Mouse (Mus musculus) embryonic fibroblast, embryonic 13.5 days (primary cell): Measurements from ENCODE around the gene Hspa12a. TPM values are rescaled to one million over a fixed set of nuclear protein-coding genes. Genes with fewer than 3 reads are reported as not detected.

ENCODE experiments used
- H3K27ac ChIP-seq: 2 replicates; pipeline ENCODE4 v1.5.1; 2012; ENCODE audit warnings: low read length, control low read depth, inconsistent platforms; ENCODE audit not compliant: insufficient read depth
- H3K4me1 ChIP-seq: 2 replicates; pipeline ENCODE4 v1.6.1; 2011; ENCODE audit warnings: low read length; ENCODE audit not compliant: control insufficient read depth, insufficient read depth
- H3K4me3 ChIP-seq: 2 replicates; pipeline ENCODE4 v1.5.1; 2011; ENCODE audit warnings: mild to moderate bottlenecking, control low read depth, low read length; ENCODE audit not compliant: insufficient read depth
- CTCF ChIP-seq: IDR thresholded peaks from 2 replicates; pipeline ENCODE4 v1.5.1; 2011; ENCODE audit warnings: mild to moderate bottlenecking, control low read depth, low read length, moderate library complexity, borderline replicate concordance; ENCODE audit not compliant: insufficient read depth
- POLR2A ChIP-seq: IDR thresholded peaks from 2 replicates; pipeline ENCODE4 v1.6.1; 2011; ENCODE audit warnings: low read depth, mild to moderate bottlenecking, control low read depth, low read length, moderate library complexity
- polyA plus RNA-seq: library from polyadenylated mRNA; stranded (reverse); fragments of >200 nt; gene quantifications from 2 replicates; pipeline ENCODE4 v1.2.4, GENCODE M21; 2011; ENCODE audit warnings: low read depth; ENCODE audit not compliant: missing spikeins, insufficient read length

Gene Hspa12a
- polyA plus RNA-seq, 1 experiment: 7.1 TPM

DNA sequence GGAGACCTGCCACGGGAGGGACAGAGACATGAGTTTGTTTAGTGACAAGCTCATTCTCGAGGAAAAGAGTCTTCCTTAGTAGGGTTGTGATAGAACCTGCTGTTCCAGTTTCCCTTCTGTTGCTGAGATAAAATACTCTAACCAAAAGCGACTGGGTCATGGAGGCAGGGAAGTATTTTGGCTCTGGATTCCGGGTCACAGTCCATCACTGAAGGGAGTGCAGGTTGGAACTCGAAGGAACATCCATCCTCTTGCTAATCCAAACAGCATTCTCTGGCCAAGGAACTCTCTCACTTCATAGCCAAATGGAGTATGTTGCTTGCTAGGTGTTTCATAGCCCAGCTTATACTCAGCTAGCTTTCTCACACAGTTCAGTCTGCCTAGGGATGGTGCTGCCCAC lies 167.0 kb downstream of the Hspa12a start:
- Histone ChIP-seq H3K27ac (no peak overlapping the region), H3K4me1 (no peaks in the 10 kb centered on the region; the same call in 1 of the 2 replicates), H3K4me3 (no peak overlapping the region)
- no peak for TF ChIP-seq CTCF
- no peak for TF ChIP-seq POLR2A

DNA sequence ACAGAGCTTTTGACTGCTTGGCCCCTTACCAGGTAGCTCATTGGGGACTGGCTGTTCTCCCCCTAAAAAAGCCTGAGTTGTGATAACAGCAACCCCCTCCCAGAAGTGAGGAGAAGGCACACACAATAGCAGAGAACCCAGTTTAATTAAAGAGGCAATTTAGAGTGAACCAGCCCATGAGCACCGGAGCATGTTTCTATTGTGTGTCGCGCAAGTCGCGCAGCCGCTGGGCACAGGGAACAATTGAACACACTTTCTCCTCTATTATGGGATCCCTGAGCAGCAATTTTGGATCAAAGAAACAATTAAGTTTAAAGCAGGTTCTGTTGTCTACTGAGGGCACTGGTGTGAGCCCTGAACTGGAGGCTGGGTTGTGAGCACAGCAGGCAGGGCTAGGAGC lies 176.1 kb downstream of the Hspa12a start:
- Histone ChIP-seq H3K4me3 (no peak overlapping the region), H3K4me1 (no peaks in the 10 kb centered on the region; the same call in 1 of the 2 replicates), H3K27ac (no peak overlapping the region)
- TF ChIP-seq CTCF (no peak), POLR2A (no peak)

DNA sequence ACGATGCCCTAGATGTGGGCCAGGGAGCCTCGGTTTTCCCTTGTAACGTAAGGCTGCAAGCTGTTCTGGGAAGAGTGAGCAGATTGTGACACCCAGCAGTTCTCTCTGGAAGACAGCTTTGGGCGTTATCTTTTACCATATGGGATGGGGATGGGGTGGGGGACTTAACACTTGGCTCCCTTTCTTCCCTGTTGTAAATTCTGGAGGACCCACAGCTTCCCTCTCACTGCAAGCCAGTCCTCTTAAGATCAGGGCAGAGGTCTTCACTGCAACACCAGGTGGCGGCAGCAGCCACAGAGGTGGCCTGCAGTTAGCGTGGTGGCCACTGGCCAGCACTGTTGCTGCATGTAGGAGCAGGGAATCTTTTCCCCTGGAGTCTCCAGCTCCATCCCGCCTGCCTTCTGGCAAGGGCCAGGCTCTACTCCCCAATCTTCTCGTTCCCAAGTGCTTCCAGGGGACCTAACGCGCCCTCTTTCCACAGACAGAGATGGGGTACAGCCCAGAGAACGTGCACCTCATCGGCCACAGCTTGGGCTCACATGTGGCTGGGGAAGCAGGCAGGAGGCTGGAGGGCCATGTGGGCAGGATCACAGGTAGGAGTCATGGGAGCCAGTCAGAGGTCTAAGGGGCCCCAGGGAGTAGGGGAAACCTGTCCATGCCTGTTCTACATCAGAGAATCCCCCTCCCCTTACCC lies 180.5 kb downstream of the Hspa12a start:
- H3K4me3 ChIP-seq: no peak overlapping the region
- no peak overlapping the region for H3K27ac ChIP-seq
- TF ChIP-seq POLR2A (no peak), CTCF (peak; percentile 98)
- no peaks in the 10 kb centered on the region for H3K4me1 ChIP-seq

DNA sequence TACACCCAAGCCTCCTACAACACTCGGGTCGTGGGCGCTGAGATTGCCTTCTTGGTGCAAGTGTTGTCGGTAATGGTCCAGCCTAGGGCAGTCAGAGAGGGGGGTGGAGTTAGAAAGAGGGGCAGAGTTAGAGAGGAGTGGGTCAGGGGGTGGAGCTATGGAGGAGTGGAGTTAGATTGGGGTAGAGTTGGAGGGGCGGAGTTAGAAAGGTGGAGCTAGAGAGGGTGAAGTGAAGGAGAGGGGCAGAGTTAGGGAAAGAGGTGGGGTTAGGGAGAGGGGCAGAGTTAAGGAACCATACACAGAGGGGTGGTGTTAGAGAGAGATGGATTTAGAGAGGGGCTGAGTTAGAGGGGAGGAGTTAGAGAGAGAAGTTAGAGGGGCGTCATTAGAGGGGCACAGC lies 181.1 kb downstream of the Hspa12a start:
- TF ChIP-seq CTCF: no peak
- TF ChIP-seq POLR2A: no peak
- Histone ChIP-seq H3K27ac (no peak overlapping the region), H3K4me1 (no peaks in the 10 kb centered on the region), H3K4me3 (no peak overlapping the region)

DNA sequence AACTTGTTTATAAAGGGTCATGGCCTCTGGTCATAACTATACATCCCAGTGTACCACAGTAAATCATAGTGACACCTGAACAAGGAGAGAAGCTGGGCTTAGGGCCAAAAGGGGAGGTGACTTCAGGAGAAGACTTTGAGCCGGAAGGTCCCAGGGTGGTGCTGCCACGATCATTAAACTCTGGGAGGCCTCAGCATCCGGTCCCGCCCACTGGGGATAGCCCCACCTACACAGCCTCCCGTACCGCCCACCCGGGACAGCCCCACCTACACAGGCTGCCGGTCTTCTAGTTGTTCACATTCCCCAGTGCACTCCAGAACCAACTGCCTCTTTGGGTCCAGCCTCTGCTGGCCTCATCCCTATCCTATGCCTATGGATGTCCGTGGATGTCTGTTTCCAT lies 184.0 kb downstream of the Hspa12a start, which contains the start of gene Pnliprp2:
Gene Pnliprp2 (plus strand): TSS at position 297 of the 400 bp plus-strand sequence.
- no peak for TF ChIP-seq POLR2A
- TF ChIP-seq CTCF: no peak
- Histone ChIP-seq H3K27ac (no peak within 1 kb of the TSS), H3K4me3 (no peak within 1 kb of the TSS), H3K4me1 (no peaks in the 10 kb centered on the region)

DNA sequence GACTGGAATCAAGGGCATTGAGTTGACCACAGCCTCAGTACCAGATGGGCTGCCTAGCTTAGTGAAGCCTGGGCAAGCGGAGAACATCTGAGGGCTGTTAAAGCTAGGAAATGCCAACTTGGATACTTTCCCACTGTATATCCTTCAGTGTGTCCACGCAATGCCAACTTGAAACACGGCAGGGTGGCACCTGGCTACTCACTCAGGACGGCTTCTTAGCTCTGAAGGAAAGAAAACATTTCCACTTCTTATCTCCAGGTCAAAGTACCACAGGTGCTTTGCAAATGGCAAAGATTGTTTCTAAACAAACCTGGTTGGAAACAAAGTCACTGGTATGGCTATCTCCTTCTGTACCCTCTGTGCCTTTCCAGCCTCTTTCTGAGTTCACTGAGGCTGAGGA lies 184.6 kb downstream of the Hspa12a start:
- no peak overlapping the region for H3K27ac ChIP-seq
- TF ChIP-seq POLR2A: no peak
- TF ChIP-seq CTCF: no peak
- no peaks in the 10 kb centered on the region for H3K4me1 ChIP-seq
- H3K4me3 ChIP-seq: no peak overlapping the region

DNA sequence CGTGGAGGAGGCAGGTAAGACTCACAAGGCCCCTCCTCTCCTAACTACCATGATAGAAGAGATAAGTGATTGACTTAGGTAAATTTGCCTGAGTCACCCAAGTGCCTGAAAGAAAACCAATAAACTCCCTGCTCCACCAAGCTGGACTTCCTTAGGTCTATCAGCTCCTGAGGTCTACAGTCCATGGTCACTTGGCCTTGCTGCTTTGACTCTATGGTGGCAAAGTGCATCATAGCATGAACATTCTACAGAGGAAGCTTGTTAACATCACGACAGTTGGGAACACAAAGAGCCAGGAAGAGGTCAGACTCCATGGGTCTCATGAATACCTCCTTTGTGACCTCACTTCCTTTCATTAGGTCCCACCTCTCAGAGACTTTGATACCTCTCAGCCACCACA lies 191.9 kb downstream of the Hspa12a start:
- H3K27ac ChIP-seq: no peak overlapping the region
- no peak for TF ChIP-seq CTCF
- TF ChIP-seq POLR2A: no peak
- H3K4me1 ChIP-seq: no peaks in the 10 kb centered on the region
- no peak overlapping the region for H3K4me3 ChIP-seq

DNA sequence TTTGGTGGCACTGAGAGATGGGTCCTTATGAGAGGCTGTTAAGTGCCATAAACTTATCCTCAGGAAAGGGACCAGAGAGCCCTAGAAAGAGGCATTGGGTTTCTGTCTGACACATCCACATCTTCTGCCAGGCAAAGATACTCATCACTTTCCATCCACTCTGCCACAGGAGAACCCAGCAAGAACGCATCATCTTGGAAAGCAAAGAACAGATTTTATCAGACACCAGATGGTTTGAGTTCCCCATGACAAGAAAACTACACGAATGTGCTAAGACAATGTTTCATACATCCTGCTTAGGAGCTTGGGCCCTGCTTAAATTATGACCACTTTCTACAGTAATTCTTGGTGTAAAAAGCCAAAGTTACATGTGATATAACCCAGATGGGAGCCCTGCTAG lies 192.6 kb downstream of the Hspa12a start:
- Histone ChIP-seq H3K4me3 (no peak overlapping the region), H3K27ac (no peak overlapping the region), H3K4me1 (no peaks in the 10 kb centered on the region)
- no peak for TF ChIP-seq CTCF
- no peak for TF ChIP-seq POLR2A

DNA sequence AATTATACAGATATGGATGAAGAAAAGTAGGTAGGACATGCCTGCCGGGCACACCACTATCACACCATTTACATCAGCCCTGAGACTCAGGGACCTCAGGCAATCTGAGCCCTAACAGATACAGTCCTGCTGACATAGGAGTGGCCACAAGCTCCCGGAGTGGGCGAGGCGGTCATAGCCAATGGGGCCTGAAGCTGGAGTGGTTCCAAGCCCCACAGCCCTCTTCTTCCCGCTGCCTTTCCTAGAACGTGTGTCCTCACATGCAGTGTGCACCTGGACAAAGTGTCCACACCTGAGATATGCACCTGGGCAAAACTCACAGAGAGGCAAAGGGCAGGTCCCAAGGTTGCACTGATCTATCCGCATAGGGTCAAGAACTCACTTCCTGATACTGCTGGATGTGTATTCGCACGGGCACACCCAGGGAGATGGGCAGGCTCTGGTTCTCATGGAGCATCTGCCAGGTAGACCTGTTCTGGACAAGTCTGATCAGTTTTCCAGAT lies 195.9 kb downstream of the Hspa12a start:
- Histone ChIP-seq H3K4me3 (no peak overlapping the region), H3K4me1 (no peaks in the 10 kb centered on the region), H3K27ac (no peak overlapping the region)
- TF ChIP-seq POLR2A (no peak), CTCF (no peak)

Other genes starting within 250 kb of the Hspa12a start
- gene Pnliprp1, start 214.8 kb downstream of the Hspa12a start, polyA plus RNA-seq: not detected in 2 replicates
- gene Pnliprp2, start 183.9 kb downstream of the Hspa12a start, polyA plus RNA-seq: not detected in 2 replicates
- not detected in 2 replicates for gene 1700019N19Rik, start 149.2 kb downstream of the Hspa12a start, polyA plus RNA-seq
- gene Eno4, start 229 bp downstream of the Hspa12a start, polyA plus RNA-seq: not detected in 2 replicates
- 0.56 and 1.1 TPM in 2 replicates for gene Shtn1, start 132.4 kb upstream of the Hspa12a start, polyA plus RNA-seq
- gene Vax1, start 226.4 kb upstream of the Hspa12a start, polyA plus RNA-seq: not detected in 2 replicates